Mouse (Mus musculus) C2C12 (cell line): Measurements from ENCODE around the gene Fntb.

ENCODE experiments used
- CEBPB ChIP-seq: IDR thresholded peaks from one replicate; pipeline ENCODE4 v1.6.1; 2011; ENCODE audit warnings: low read depth, mild to moderate bottlenecking, control low read depth, moderate library complexity
- CTCF ChIP-seq: IDR thresholded peaks from one replicate; pipeline ENCODE4 v1.5.1; 2011; ENCODE audit not compliant: control insufficient read depth, insufficient read depth, insufficient read length
- FOSL1 ChIP-seq: IDR thresholded peaks from one replicate; pipeline ENCODE4 v1.8.0; 2011; ENCODE audit warnings: mild to moderate bottlenecking, low read length; ENCODE audit not compliant: poor library complexity, insufficient read depth, severe bottlenecking
- MAX ChIP-seq: IDR thresholded peaks from one replicate; pipeline ENCODE4 v1.6.1; 2011; ENCODE audit warnings: mild to moderate bottlenecking, control low read depth
- MYOD1 ChIP-seq: IDR thresholded peaks from one replicate; pipeline ENCODE4 v1.6.1; 2011; ENCODE audit warnings: low read depth; ENCODE audit not compliant: control insufficient read depth, insufficient read length
- MYOG ChIP-seq: IDR thresholded peaks from one replicate; pipeline ENCODE4 v1.6.1; 2011; ENCODE audit not compliant: control insufficient read depth, insufficient read length; ENCODE audit errors: extremely low read depth
- USF1 ChIP-seq: IDR thresholded peaks from one replicate; pipeline ENCODE4 v1.6.1; 2011; ENCODE audit warnings: low read depth, mild to moderate bottlenecking, control low read depth, moderate library complexity

GRCm38 (mm10) chr12:76868463-76869198 is 103.2 kb downstream of the Fntb start:
- TF ChIP-seq CTCF = no peak
- TF ChIP-seq MAX = no peak
- TF ChIP-seq MYOD1 = no peak
- TF ChIP-seq CEBPB = no peak
- TF ChIP-seq MYOG = no peak
- TF ChIP-seq USF1 = no peak
- no peak for TF ChIP-seq FOSL1
